Mouse (Mus musculus) lung, postnatal 0 days (tissue): ENCODE measurements around the gene Agbl4.

ENCODE experiments used
- CTCF ChIP-seq: IDR thresholded peaks from 2 replicates; pipeline ENCODE4 v1.5.1; 2016; ENCODE audit warnings: antibody characterized with exemption, mild to moderate bottlenecking
- EP300 ChIP-seq: IDR thresholded peaks from 2 replicates; pipeline ENCODE4 v1.6.1; 2016; ENCODE audit warnings: antibody characterized with exemption, mild to moderate bottlenecking, control low read depth

DNA sequence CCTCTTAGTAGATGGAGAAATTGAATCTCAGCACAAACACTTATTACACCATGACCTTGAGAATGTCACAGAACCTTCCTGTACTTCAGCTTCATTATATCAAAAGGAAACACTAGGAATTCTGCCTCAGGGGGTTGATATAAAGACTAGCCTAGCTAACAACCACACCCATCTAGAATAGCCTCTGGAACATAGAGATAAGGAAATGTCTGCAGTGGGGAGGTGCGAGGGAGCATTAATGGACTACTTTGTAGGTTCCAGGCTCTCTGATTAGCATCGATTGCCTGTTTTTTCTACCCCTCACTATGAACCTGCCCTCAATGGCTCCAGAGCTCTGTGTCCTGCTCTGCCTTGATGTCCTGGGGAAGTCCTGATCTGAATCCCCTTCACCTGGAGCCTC is 1133.1 kb downstream of the Agbl4 start:
- TF ChIP-seq CTCF (no peak), EP300 (no peak)
